ENCODE assay signal across 10 mouse cellular contexts in the genomic region with DNA sequence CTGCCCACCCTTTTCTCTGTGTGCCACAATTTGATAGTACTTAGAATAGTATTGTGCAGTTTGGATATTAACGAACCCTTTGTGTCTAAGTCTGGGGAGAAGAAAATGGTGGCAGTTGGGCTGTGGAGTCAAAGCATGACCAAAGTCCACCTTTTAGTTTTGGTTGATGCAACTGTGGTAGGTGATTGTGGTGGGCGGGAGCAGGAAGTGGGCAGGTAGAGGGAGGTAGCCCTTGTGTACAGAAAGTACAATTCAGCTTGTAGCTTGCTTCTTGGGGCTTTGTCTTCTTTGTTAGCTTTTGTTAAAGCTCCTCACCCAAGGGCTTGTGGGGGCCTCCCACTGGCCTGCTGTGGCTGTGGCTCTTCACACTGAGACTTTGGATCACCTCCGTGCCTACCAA.
"Had no signal": no experiment of that assay in that cellular context is flagged by ENCODE, and none has a peak within 500 bp of the region (broad histone marks: within the 10 kb centered on the region; RNA-seq: fewer than 3 reads in every experiment).

No protein-coding gene starts in this region.

- DNase-seq: kidney, adult 18-20 months; kidney, postnatal 14 days; lung, adult 18-20 months; right cerebral cortex, adult 18-20 months; right cerebral cortex, postnatal 25 days; thymus, postnatal 4 days had no signal

- H3K4me3 ChIP-seq: limb, embryonic 12.5 days; midbrain, embryonic 12.5 days had no signal

- H3K4me1 ChIP-seq: limb, embryonic 12.5 days; midbrain, embryonic 12.5 days had no signal

- H3K27ac ChIP-seq: hindbrain, embryonic 14.5 days; limb, embryonic 12.5 days; liver, embryonic 14.5 days; midbrain, embryonic 12.5 days had no signal

- H3K9me3 ChIP-seq: limb, embryonic 12.5 days; midbrain, embryonic 12.5 days had no signal

- H3K27me3 ChIP-seq: limb, embryonic 12.5 days; midbrain, embryonic 12.5 days had no signal

- H3K9ac ChIP-seq: hindbrain, embryonic 14.5 days; limb, embryonic 12.5 days; liver, embryonic 14.5 days; midbrain, embryonic 12.5 days had no signal

- H3K4me2 ChIP-seq: hindbrain, embryonic 14.5 days; limb, embryonic 12.5 days; midbrain, embryonic 12.5 days had no signal
